Mouse (Mus musculus) liver, embryonic 14.5 days (tissue): ENCODE data around the gene Drap1. TPM values are rescaled to one million over a fixed set of nuclear protein-coding genes. Genes with fewer than 3 reads are reported as not detected.

Source experiments
- ATAC-seq: fragments of 200-750 bp; cut with Nextera tagmentation; 2 replicates; pipeline ENCODE4 v1.8.0; 2017; ENCODE audit warnings: moderate number of reproducible peaks, mild to moderate bottlenecking, moderate library complexity; ENCODE audit not compliant: insufficient read depth
- DNase-seq, 3 experiments: peaks; one replicate each; pipeline ENCODE4 v3.0.0-alpha.2; 2012 to 2013; ENCODE audit warnings: low read depth in 3 of 3, low spot score in 3 of 3
- H3K27ac ChIP-seq: fragments of 300-500 bp; sonication (generic); 2 replicates; pipeline ENCODE4 v1.5.1; 2014; ENCODE audit warnings: moderate library complexity, mild to moderate bottlenecking, control low read depth, inconsistent platforms
- H3K27me3 ChIP-seq: fragments of 300-500 bp; sonication (generic); 2 replicates; pipeline ENCODE4 v1.6.1; 2014; ENCODE audit warnings: mild to moderate bottlenecking, low read length, moderate library complexity; ENCODE audit not compliant: control insufficient read depth, insufficient read depth
- H3K36me3 ChIP-seq: fragments of 300-500 bp; sonication (generic); replicated peaks from 2 replicates; pipeline ENCODE4 v1.6.1; 2014; ENCODE audit warnings: low read depth; ENCODE audit not compliant: control insufficient read depth, insufficient read depth
- H3K4me1 ChIP-seq, 2 experiments: fragments of 200-500 bp in 1 of 2; fragments of 300-500 bp in 1 of 2; sonication (generic) in 1 of 2; replicated peaks; 2 replicates each; pipeline ENCODE4 v1.6.1; 2012 to 2014; ENCODE audit warnings: antibody characterized with exemption in 1 of 2, inconsistent platforms in 1 of 2, low read length in 1 of 2; ENCODE audit not compliant: control insufficient read depth in 2 of 2, insufficient read depth in 2 of 2
- H3K4me2 ChIP-seq: fragments of 300-500 bp; sonication (generic); 2 replicates; pipeline ENCODE4 v1.6.1; 2014; ENCODE audit warnings: low read depth, mild to moderate bottlenecking, control low read depth, moderate library complexity
- H3K4me3 ChIP-seq, 2 experiments: fragments of 200-500 bp in 1 of 2; fragments of 300-500 bp in 1 of 2; sonication (generic) in 1 of 2; 2 replicates each; pipeline ENCODE4 v1.5.1; 2012 to 2014; ENCODE audit warnings: low read depth in 2 of 2, low read length in 2 of 2, mild to moderate bottlenecking in 2 of 2, control low read depth in 1 of 2, inconsistent platforms in 1 of 2, moderate library complexity in 1 of 2; ENCODE audit not compliant: insufficient read depth in 1 of 2
- H3K9ac ChIP-seq: fragments of 300-500 bp; sonication (generic); replicated peaks from 2 replicates; pipeline ENCODE4 v1.6.1; 2014; ENCODE audit warnings: mild to moderate bottlenecking, control low read depth, moderate library complexity
- H3K9me3 ChIP-seq: fragments of 300-500 bp; sonication (generic); 2 replicates; pipeline ENCODE4 v1.6.1; 2016; ENCODE audit warnings: low read length, mixed read lengths; ENCODE audit not compliant: control insufficient read depth
- CTCF ChIP-seq: IDR thresholded peaks from 2 replicates; pipeline ENCODE4 v1.5.1; 2016; ENCODE audit warnings: antibody characterized with exemption, low read depth, control low read depth
- EP300 ChIP-seq: IDR thresholded peaks from 2 replicates; pipeline ENCODE4 v1.6.1; 2016; ENCODE audit warnings: antibody characterized with exemption, low read depth
- WGBS: fragments of 180-500 bp; shearing (Covaris S2); extraction: QIAGEN DNeasy Blood & Tissue Kit; methylation state at CpG from one replicate; pipeline ENCODE4 v1.1.7; 2014; ENCODE audit not compliant: insufficient replicate concordance; 5-methylcytosine and 5-hydroxymethylcytosine counted together
- polyA plus RNA-seq, 2 experiments: library from polyadenylated mRNA; depleted of rRNA in 1 of 2; stranded (reverse) in 1 of 2; unstranded in 1 of 2; fragments of >200 nt; fragmentation: Nextera tagmentation in 1 of 2; extraction: Ambion mirVana in 1 of 2; gene quantifications; 2 replicates each; pipeline versions ENCODE4 v1.2.1 to v1.2.3; 2012 to 2014

Gene Drap1
- polyA plus RNA-seq, 2 experiments: 58.5 to 64.0 TPM

DNA sequence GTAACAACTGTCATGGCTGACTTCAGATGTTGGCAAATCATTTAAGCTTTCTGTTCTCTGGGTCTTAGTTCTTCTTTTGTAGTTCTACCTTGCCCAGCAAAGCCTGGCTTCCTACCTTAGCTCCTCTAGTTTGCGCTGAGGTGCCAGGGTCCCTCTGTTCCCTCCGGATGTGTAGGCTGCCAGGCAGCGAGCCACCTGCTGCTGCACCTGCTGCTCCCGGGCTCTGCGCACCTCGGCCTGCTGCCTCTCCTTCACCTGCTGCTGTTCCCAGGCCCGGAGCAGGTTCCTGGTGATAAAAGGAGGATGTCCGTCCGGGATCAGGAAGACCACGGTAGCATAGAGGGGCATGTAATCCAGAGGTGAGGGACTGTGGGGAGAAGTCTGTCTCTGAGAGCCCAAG is 30.6 kb downstream of the Drap1 start:
- Histone ChIP-seq H3K36me3 (no peaks in the 10 kb centered on the region), H3K27ac (no peak overlapping the region), H3K4me1 (peaks cover 12% of the 10 kb centered on the region in 2 experiments), H3K4me3 (no peak overlapping the region), H3K9ac (no peak overlapping the region), H3K27me3 (no peaks in the 10 kb centered on the region), H3K4me2 (no peak overlapping the region), H3K9me3 (no peaks in the 10 kb centered on the region)
- no peak for TF ChIP-seq EP300
- TF ChIP-seq CTCF: no peak
- ATAC-seq (no peak), DNase-seq (no peak)
- WGBS: 64% methylated on average over 10 of the region's 10 CpGs

DNA sequence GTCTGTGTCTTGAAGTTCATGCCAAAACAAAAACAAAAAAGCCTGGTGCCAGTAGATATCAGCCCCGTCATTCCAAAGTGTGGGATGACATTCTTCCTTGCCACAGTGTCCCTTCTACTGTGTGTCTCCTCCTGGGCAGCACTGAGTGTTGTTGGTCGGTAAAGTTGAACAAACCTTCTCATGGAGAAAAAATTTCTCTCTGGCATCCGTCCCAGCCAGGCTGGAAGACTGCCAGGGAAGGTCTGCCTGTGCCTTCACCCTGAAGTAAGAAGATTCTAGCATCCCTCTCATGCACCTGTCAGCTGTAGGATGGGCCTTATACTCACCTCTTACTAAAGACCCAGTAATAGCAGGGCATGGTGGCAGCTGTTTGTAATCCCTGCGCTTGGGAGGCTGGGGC is 31.9 kb downstream of the Drap1 start:
- TF ChIP-seq EP300 (no peak), CTCF (no peak)
- no peak overlapping the region for H3K9ac ChIP-seq
- H3K4me1 ChIP-seq: peaks cover 12 to 14% of the 10 kb centered on the region in 2 experiments
- no peak overlapping the region for H3K4me2 ChIP-seq
- H3K4me3 ChIP-seq: no peak overlapping the region
- no peak for ATAC-seq
- no peaks in the 10 kb centered on the region for H3K9me3 ChIP-seq
- no peaks in the 10 kb centered on the region for H3K27me3 ChIP-seq
- DNase-seq: no peak
- H3K27ac ChIP-seq: no peak overlapping the region
- 58% methylated on average over 4 of the region's 4 CpGs for WGBS
- no peaks in the 10 kb centered on the region for H3K36me3 ChIP-seq

DNA sequence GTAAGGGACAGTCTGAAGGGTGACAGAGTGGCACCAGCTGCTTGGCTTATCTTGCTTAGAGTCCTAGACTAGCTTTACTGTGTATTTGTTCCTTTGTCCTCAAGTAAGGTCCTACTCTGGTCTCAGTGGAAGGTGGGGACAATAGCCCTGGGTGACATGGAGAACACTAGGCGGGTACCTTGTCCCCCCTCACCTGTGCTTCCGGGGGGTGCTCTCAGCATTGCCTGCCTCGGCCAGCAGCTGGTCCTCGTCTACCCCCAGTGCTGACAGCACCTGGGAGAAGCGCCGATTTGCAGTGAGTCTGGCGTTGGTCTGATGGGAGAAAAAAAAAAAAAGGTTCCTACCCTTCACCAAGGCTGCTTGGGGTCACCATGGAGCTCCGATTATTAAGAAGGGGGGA is 34.4 kb downstream of the Drap1 start:
- peak overlapping the region; percentile 99 for H3K4me2 ChIP-seq
- no peak for TF ChIP-seq EP300
- no peak for TF ChIP-seq CTCF
- H3K27ac ChIP-seq: peak overlapping the region; percentile 92
- DNase-seq: no peak
- H3K27me3 ChIP-seq: no peaks in the 10 kb centered on the region
- peak overlapping the region; percentile 91 for H3K9ac ChIP-seq
- H3K4me3 ChIP-seq: peak overlapping the region; percentile 80 to 92; a peak in 2 of 4 replicates
- ATAC-seq: no peak
- no peaks in the 10 kb centered on the region for H3K36me3 ChIP-seq
- WGBS: 67% methylated on average over 8 of the region's 8 CpGs
- peaks cover 23 to 25% of the 10 kb centered on the region in 2 experiments for H3K4me1 ChIP-seq
- H3K9me3 ChIP-seq: no peaks in the 10 kb centered on the region

DNA sequence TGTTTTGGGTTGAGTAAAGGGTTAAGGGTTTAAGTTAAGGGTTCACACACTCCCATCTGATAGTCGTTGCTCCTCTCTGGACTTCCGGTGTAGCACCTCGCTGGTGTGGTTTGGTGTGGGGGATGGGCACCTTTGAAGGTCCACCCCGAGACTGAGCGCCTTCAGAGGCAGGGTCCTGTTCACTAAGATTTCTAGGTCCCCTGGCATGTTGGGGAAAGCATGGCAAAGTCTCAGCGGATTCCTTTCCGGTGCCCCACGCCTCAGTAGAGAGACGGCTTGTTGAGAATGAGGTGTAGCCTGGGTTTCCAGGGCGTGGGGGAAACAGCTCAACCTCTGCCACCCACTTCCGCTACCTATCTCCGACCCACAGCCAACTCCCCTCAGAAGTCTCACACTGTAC is 35.1 kb downstream of the Drap1 start:
- peak; percentile 49; the same call in 1 of the 2 replicates for ATAC-seq
- peak overlapping the region; percentile 80 to 92 for H3K4me3 ChIP-seq
- peak; percentile 49 to 58 (median 55) for DNase-seq
- H3K27ac ChIP-seq: peak overlapping the region; percentile 92
- H3K27me3 ChIP-seq: no peaks in the 10 kb centered on the region
- peak overlapping the region; percentile 99 for H3K4me2 ChIP-seq
- TF ChIP-seq EP300 (no peak; the same call in 1 of the 2 replicates), CTCF (no peak)
- peak overlapping the region; percentile 91 for H3K9ac ChIP-seq
- WGBS: under 1% methylated on average over 12 of the region's 12 CpGs
- H3K4me1 ChIP-seq: peaks cover 23 to 25% of the 10 kb centered on the region in 2 experiments
- H3K9me3 ChIP-seq: no peaks in the 10 kb centered on the region
- H3K36me3 ChIP-seq: no peaks in the 10 kb centered on the region; the same call in 1 of the 2 replicates

DNA sequence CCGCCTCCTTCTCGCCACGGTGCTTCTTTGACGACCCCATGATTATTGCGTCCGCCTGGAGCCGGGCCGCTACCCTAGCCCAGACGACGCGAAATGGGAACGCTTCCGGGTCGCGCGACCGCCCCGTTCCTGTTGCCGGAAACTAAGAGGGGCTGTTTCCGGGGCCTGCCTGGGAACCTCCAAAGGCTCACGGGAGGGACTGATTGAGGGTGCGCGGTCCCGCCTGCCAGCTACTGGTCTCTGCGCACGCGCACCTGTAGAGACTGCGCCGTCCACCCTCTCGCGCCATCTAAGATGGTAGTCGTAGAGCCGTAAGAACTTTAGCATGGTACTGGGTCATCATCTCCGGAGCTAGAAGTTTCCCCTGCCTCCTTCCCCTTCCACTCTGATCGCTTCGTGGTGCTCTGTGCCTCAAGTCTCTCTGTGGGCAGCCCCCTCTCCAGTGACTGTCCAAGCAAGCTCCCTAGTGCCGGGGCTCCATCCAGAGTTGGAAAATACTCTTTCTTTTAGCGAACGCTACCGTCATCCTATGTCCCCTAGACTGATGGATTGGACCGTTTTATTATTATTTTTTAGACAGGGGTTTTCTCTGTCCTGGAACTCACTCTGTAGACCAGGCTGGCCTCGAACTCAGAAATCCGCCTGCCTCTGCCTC is 36.1 kb downstream of the Drap1 start, which contains the start of gene Sart1:
Gene Sart1, minus strand, starts transcription at position 116 of the 655 bp plus-strand sequence.
- Histone ChIP-seq H3K27ac (peak within 1 kb of the TSS; percentile 92), H3K9me3 (no peaks in the 10 kb centered on the region), H3K4me3 (peak within 1 kb of the TSS; percentile 80 to 92), H3K36me3 (peaks cover 8% of the 10 kb centered on the region), H3K27me3 (no peaks in the 10 kb centered on the region), H3K4me2 (peak within 1 kb of the TSS; percentile 99), H3K9ac (peak within 1 kb of the TSS; percentile 91), H3K4me1 (peaks cover 23 to 25% of the 10 kb centered on the region in 2 experiments)
- ATAC-seq: peak; percentile 92
- 1% methylated on average over 43 of the region's 43 CpGs for WGBS
- peak; percentile 91 to 93 (median 92) for DNase-seq
- TF ChIP-seq EP300 (no peak), CTCF (no peak)
